Mouse (Mus musculus): ENCODE data around the gene Tfap2a. TPM values are rescaled to one million over a fixed set of nuclear protein-coding genes. Genes with fewer than 3 reads are reported as not detected.
A peak's percentile ranks its signal among the peaks of the same experiment; 100 is the strongest.

The Tfap2a gene
- polyA plus RNA-seq, 1 experiment from 2014 or later = 13.4 TPM

GRCm38 (mm10) chr13:40733542-40734151 is 4.5 kb downstream of the Tfap2a start:
- Histone ChIP-seq H3K36me3 (no peaks in the 10 kb centered on the region), H3K27me3 (peaks cover 68% of the 10 kb centered on the region), H3K4me1 (peaks cover 40% of the 10 kb centered on the region), H3K4me3 (replicated peaks) (peak overlapping the region; percentile 60), H3K9me3 (replicated peaks) (no peaks in the 10 kb centered on the region), H3K4me2 (replicated peaks) (peak overlapping the region; percentile 64), H3K9ac (peak overlapping the region; percentile 33), H3K27ac (replicated peaks) (peak overlapping the region; percentile 94)
- WGBS = under 1% methylated on average over 38 of the region's 38 CpGs
- ATAC-seq (ENCODE audit: insufficient number of reproducible peaks, low FRiP score, low TSS enrichment, low read depth) = peak; percentile 49; the same call in 1 of the 2 replicates

GRCm38 (mm10) chr13:40732816-40733541 is 5.2 kb downstream of the Tfap2a start:
- Histone ChIP-seq H3K27me3 (peaks cover 68% of the 10 kb centered on the region), H3K4me2 (replicated peaks) (peak overlapping the region; percentile 64), H3K4me1 (peaks cover 35% of the 10 kb centered on the region), H3K9ac (peak overlapping the region; percentile 57), H3K4me3 (replicated peaks) (peak overlapping the region; percentile 60), H3K36me3 (no peaks in the 10 kb centered on the region), H3K27ac (replicated peaks) (peak overlapping the region; percentile 94), H3K9me3 (replicated peaks) (no peaks in the 10 kb centered on the region)
- WGBS = under 1% methylated on average over 30 of the region's 30 CpGs
- ATAC-seq (ENCODE audit: insufficient number of reproducible peaks, low FRiP score, low TSS enrichment, low read depth) = no peak

- H3K4me2 ChIP-seq (replicated peaks) = peak overlapping the region; percentile 64
- peak overlapping the region; percentile 94 for H3K27ac ChIP-seq (replicated peaks)
- peaks cover 31% of the 10 kb centered on the region for H3K4me1 ChIP-seq
- peak overlapping the region; percentile 68 for H3K9ac ChIP-seq
- H3K4me3 ChIP-seq (replicated peaks) = peak overlapping the region; percentile 60
- no peak for ATAC-seq (ENCODE audit: insufficient number of reproducible peaks, low FRiP score, low TSS enrichment, low read depth)
- WGBS = 1% methylated on average over 11 of the region's 11 CpGs
- H3K27me3 ChIP-seq = peaks cover 64% of the 10 kb centered on the region
- H3K9me3 ChIP-seq (replicated peaks) = no peaks in the 10 kb centered on the region
- no peaks in the 10 kb centered on the region for H3K36me3 ChIP-seq
Measured at GRCm38 (mm10) chr13:40732085-40732484, 6.1 kb downstream of the Tfap2a start.

GRCm38 (mm10) chr13:40731179-40731841 is 6.9 kb downstream of the Tfap2a start:
- peak overlapping the region; percentile 94 for H3K27ac ChIP-seq (replicated peaks)

GRCm38 (mm10) chr13:40730651-40731178 is 7.5 kb downstream of the Tfap2a start:
- WGBS = under 1% methylated on average over 38 of the region's 41 CpGs
- ATAC-seq (ENCODE audit: insufficient number of reproducible peaks, low FRiP score, low TSS enrichment, low read depth) = peak; percentile 74; the same call in 1 of the 2 replicates
- Histone ChIP-seq H3K4me3 (replicated peaks) (peak overlapping the region; percentile 60), H3K4me1 (peaks cover 27% of the 10 kb centered on the region), H3K36me3 (no peaks in the 10 kb centered on the region), H3K27ac (replicated peaks) (peak overlapping the region; percentile 94), H3K4me2 (replicated peaks) (peak overlapping the region; percentile 64), H3K9me3 (replicated peaks) (no peaks in the 10 kb centered on the region), H3K27me3 (peaks cover 53% of the 10 kb centered on the region), H3K9ac (peak overlapping the region; percentile 54)

More at GRCm38 (mm10) chr13:40731179-40731841, 6.9 kb downstream of the Tfap2a start:
- under 1% methylated on average over 67 of the region's 74 CpGs for WGBS
- H3K36me3 ChIP-seq = no peaks in the 10 kb centered on the region
- peak; percentile 56; the same call in 1 of the 2 replicates for ATAC-seq (ENCODE audit: insufficient number of reproducible peaks, low FRiP score, low TSS enrichment, low read depth)
- H3K9ac ChIP-seq = peak overlapping the region; percentile 68
- H3K4me3 ChIP-seq (replicated peaks) = peak overlapping the region; percentile 60
- peak overlapping the region; percentile 64 for H3K4me2 ChIP-seq (replicated peaks)
- H3K4me1 ChIP-seq = peaks cover 31% of the 10 kb centered on the region
- no peaks in the 10 kb centered on the region for H3K9me3 ChIP-seq (replicated peaks)
- peaks cover 59% of the 10 kb centered on the region for H3K27me3 ChIP-seq

- Histone ChIP-seq H3K27ac (replicated peaks) (peak overlapping the region; percentile 94), H3K4me1 (peaks cover 23% of the 10 kb centered on the region), H3K36me3 (no peaks in the 10 kb centered on the region), H3K9me3 (replicated peaks) (no peaks in the 10 kb centered on the region), H3K4me3 (replicated peaks) (peak overlapping the region; percentile 60), H3K9ac (peak overlapping the region; percentile 54), H3K27me3 (peaks cover 47% of the 10 kb centered on the region), H3K4me2 (replicated peaks) (peak overlapping the region; percentile 64)
- no peak for ATAC-seq (ENCODE audit: insufficient number of reproducible peaks, low FRiP score, low TSS enrichment, low read depth)
- WGBS = under 1% methylated on average over 52 of the region's 52 CpGs
Measured at GRCm38 (mm10) chr13:40729592-40730431, 8.4 kb downstream of the Tfap2a start.

- Histone ChIP-seq H3K27me3 (peaks cover 40% of the 10 kb centered on the region), H3K36me3 (no peaks in the 10 kb centered on the region), H3K4me3 (replicated peaks) (peak overlapping the region; percentile 60), H3K4me2 (replicated peaks) (peak overlapping the region; percentile 64), H3K4me1 (peaks cover 15% of the 10 kb centered on the region), H3K9me3 (replicated peaks) (no peaks in the 10 kb centered on the region), H3K27ac (replicated peaks) (peak overlapping the region; percentile 94), H3K9ac (peak overlapping the region; percentile 54)
- 3% methylated on average over 13 of the region's 13 CpGs for WGBS
- ATAC-seq (ENCODE audit: insufficient number of reproducible peaks, low FRiP score, low TSS enrichment, low read depth) = no peak
Measured at GRCm38 (mm10) chr13:40729037-40729436, 9.1 kb downstream of the Tfap2a start.

- H3K4me2 ChIP-seq (replicated peaks) = peak overlapping the region; percentile 64
- no peak for ATAC-seq (ENCODE audit: insufficient number of reproducible peaks, low FRiP score, low TSS enrichment, low read depth)
- peak overlapping the region; percentile 54 for H3K9ac ChIP-seq
- H3K27me3 ChIP-seq = peaks cover 36% of the 10 kb centered on the region
- H3K36me3 ChIP-seq = no peaks in the 10 kb centered on the region
- under 1% methylated on average over 15 of the region's 15 CpGs for WGBS
- peak overlapping the region; percentile 60 for H3K4me3 ChIP-seq (replicated peaks)
- peaks cover 11% of the 10 kb centered on the region for H3K4me1 ChIP-seq
- H3K27ac ChIP-seq (replicated peaks) = peak overlapping the region; percentile 77
- H3K9me3 ChIP-seq (replicated peaks) = no peaks in the 10 kb centered on the region
Measured at GRCm38 (mm10) chr13:40728626-40728990, 9.6 kb downstream of the Tfap2a start.

- Histone ChIP-seq H3K4me1 (peaks cover 10% of the 10 kb centered on the region), H3K4me2 (replicated peaks) (peak overlapping the region; percentile 64), H3K27ac (replicated peaks) (peak overlapping the region; percentile 77), H3K36me3 (no peaks in the 10 kb centered on the region), H3K9me3 (replicated peaks) (no peaks in the 10 kb centered on the region), H3K27me3 (peaks cover 33% of the 10 kb centered on the region), H3K4me3 (replicated peaks) (peak overlapping the region; percentile 60), H3K9ac (peak overlapping the region; percentile 54)
- WGBS = 5% methylated on average over 42 of the region's 42 CpGs
- ATAC-seq (ENCODE audit: insufficient number of reproducible peaks, low FRiP score, low TSS enrichment, low read depth) = no peak
Measured at GRCm38 (mm10) chr13:40727731-40728625, 10.2 kb downstream of the Tfap2a start.

GRCm38 (mm10) chr13:40725924-40726323 is 12.3 kb downstream of the Tfap2a start:
- Histone ChIP-seq H3K4me1 (peaks cover 14% of the 10 kb centered on the region; the same call in 1 of the 2 replicates), H3K4me2 (replicated peaks) (peak overlapping the region; percentile 32), H3K4me3 (replicated peaks) (peak overlapping the region; percentile 23), H3K27ac (replicated peaks) (no peak overlapping the region), H3K27me3 (peaks cover 22% of the 10 kb centered on the region), H3K9me3 (replicated peaks) (no peaks in the 10 kb centered on the region), H3K36me3 (no peaks in the 10 kb centered on the region), H3K9ac (no peak overlapping the region)
- no peak for ATAC-seq (ENCODE audit: insufficient number of reproducible peaks, low FRiP score, low TSS enrichment, low read depth)
- WGBS = 13% methylated on average over 7 of the region's 7 CpGs

All from embryonic facial prominence, embryonic 15.5 days (tissue).